Mouse (Mus musculus) embryo, embryonic 10 days (tissue): ENCODE measurements around the gene Ube2e1.

Source experiments
- DNase-seq: peaks from one replicate; pipeline ENCODE4 v3.0.0-alpha.2; 2015; ENCODE audit warnings: low spot score

The Ube2e1 gene

DNA sequence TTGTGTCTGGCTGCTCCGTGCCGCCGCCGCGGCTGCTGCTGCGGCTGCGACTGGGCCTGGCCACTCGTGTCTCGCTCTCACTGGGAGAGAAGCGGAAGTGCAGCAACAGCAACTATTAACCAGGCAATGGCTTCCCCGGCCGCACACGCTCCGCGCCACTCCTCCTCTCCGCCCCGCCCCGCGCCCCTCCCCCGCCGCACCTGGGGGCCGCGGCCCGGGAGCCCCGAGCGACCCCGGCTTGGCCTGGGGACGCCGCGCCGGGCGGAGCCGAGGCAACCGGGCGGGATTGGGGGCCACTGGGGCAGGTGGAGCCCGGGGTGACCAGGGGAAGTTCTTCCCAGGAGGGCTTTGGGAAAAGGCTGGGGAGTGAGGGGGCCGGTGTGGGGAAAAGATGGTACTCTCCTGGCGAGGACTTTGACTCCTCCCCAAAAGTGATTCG is at the start of gene Ube2e1:
Ube2e1 (minus strand) TSS at position 167 of the 439 bp plus-strand sequence.
- DNase-seq, result peak; percentile 80

- DNase-seq, result no peak
Observed at GRCm38 (mm10) chr14:18379841-18380240, 48.2 kb upstream of the Ube2e1 start.

DNA sequence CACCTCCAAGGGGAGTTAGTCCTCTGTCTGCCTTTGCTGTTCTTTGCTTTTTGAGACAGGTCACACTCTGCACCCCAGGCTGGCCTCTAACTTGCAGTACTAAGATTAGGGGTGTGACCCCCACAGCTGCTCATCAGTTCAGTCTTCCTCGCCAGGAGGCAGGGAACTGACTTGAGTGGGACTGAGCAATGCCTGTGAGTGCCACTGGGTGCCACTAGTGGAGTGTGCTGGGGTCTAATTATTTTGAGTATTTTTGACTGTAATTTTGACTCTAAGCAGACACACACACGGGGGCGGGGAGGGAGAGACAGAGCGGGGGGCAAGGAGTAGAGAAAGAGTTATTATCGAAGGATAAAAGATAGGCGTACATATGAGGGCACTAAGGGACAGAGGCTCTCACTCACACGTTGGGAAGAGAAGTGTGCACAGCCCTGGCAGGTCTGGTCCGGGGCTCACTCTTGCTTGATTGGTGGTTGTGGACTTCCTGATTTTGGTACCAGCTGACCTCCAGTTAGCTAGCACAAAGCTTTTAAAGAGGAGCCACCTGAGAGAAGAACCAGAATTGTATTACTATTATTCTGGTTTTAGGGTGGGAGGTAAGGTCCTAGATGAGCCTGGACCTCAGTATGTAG is 46.4 kb upstream of the Ube2e1 start:
- DNase-seq, result no peak

GRCm38 (mm10) chr14:18376206-18376605 is 44.5 kb upstream of the Ube2e1 start:
- no peak for DNase-seq

DNA sequence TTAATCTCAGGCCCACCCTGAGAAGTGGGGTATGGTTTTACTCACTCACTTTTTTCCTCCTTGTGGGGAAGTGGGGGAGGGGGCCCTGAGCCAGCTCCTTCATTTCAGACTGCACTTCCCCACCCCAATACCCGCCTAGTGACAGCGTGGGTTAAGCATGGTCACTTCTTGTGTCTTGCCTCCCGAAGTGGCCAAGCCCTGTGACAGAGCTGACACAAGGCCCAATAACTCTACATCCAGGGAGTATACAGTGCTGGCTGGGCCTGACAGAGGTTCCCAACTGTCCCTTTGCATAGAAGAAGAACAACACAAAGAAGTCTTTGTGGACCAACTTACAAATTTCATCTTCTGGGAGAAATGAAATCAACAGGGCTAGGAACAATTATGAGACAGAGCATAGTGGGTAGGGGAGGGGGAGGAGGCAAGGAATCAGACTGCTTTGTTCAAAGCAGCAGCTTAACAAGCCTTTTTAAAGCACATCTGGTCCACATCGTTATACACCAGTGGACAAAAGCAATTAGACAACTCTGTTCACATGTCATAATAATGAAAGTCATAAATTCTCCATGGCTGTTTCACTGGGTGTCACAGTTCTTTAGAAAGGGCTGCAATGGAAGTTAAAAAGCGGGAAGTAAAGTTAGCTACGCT is 42.2 kb upstream of the Ube2e1 start:
- no peak for DNase-seq

- no peak for DNase-seq
Observed at GRCm38 (mm10) chr14:18372761-18373610, 41.3 kb upstream of the Ube2e1 start.

DNA sequence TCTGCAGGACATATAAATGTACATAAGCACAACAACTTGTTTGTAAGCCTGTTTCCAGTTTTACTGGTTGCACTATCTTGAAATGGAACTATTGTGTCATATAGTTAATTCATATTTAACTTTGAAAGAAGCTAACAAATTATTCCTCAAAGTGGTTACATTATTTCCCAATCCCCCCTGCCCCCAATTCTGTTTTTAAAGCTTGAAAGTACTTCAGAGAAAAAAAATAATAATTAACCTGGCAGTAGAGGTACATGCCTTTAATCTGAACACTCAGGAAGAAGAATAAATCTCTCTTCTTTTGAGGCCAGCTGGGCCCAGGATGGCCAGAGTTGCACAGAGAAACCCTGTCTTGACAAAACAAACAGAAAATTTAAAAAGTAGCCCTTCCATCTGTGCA is 37.4 kb upstream of the Ube2e1 start:
- no peak for DNase-seq

- peak; percentile 20 for DNase-seq
Observed at GRCm38 (mm10) chr14:18367025-18367424, 35.4 kb upstream of the Ube2e1 start.

- no peak for DNase-seq
Observed at GRCm38 (mm10) chr14:18364321-18364720, 32.7 kb upstream of the Ube2e1 start.

DNA sequence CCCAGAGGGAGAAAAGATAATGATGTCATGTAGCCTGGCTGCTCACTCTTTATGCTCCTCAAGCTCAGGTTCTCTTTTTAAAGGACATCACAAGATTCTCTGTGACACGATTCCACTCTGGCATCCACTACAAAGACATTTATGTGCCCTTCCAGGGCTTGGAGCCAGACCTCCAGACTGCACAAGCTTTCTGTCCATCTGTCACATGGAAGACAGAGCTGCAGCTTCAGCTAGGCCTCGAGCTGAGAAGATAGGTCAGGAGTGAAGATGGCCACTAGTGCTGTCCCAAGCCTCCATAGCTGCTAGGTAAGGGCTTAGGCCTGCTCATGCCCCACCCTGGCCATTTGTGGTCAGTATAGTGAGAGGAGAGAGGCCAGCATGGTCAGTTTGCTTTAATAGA is 24.8 kb upstream of the Ube2e1 start:
- no peak for DNase-seq

GRCm38 (mm10) chr14:18355514-18356190 is 24.0 kb upstream of the Ube2e1 start:
- DNase-seq, result no peak

GRCm38 (mm10) chr14:18353525-18353924 is 21.9 kb upstream of the Ube2e1 start:
- no peak for DNase-seq

DNA sequence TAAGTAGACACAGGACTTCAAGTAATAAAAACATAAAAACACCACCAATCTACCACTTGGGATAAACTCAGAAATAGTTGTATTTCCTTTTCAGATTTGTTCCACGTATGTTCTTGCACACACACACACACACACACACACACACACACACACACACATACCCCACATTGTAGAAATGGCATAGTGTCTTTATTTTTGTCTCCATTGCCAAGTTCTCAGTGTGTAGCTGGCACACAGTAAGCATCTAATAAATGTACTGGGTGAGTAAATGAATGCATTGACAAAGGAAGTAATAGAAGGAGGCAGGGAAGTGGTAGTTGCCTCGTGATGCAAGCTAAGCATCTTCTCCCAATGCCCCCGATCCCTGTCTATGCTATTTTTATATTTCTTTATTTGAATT is 21.3 kb upstream of the Ube2e1 start:
- no peak for DNase-seq

DNA sequence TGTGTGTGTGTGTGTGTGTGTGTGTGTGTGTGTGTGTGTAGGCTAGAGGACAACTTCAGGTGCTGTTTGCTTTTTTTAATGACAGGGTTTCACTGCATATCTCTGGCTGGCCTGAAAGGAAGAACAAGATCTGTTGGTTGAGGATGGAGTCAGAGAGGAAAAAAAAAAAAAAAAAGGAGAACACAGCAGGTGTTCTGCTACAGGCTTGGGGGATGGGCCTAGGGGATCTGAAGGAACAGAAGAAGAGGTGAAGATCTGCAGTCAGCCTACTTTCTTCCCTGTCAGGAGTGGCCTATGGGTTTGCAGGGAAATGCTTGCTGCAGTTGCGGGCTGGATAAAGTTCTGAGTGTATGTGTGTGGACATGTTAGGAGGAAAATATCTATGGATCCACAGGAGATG is 19.0 kb upstream of the Ube2e1 start:
- DNase-seq, result no peak

DNA sequence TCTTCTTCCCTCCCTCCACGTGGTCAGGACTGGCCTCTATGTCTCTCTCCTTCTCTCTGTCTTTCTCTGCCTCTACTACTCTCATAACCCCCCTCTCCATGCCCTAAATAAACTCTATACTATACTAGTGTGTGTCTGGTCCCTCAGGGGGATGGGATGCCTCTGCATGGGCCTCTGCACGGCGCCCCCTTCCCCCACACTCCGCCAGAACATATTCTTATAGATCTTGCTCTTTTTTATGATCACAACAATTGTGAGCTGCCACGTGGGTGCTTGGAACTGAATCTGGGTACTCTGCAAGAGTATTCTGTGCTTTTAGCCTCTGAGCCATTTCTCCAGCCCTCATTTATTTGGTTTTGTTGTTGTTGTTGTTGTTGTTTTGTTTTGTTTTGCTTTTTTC is 18.2 kb upstream of the Ube2e1 start:
- DNase-seq, result no peak

DNA sequence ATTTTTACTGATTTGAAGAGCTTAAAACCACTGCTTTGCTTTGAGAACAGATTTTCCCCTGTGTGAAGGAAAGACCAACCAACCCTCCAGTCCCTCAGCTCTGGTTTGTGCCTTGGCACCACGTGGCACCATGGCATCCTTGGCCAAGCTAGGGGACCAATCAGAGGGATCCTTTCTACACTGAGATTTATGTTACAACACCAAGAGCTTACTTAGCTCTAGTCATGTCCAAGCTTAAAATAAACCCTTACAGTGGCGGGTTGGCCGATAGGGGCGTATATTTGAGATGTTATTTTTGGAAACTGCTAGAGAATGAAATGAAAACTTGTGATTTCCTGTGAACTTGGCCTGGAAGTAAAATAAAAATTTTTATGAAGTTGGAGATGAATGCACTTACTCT is 11.9 kb upstream of the Ube2e1 start:
- DNase-seq, result no peak

DNA sequence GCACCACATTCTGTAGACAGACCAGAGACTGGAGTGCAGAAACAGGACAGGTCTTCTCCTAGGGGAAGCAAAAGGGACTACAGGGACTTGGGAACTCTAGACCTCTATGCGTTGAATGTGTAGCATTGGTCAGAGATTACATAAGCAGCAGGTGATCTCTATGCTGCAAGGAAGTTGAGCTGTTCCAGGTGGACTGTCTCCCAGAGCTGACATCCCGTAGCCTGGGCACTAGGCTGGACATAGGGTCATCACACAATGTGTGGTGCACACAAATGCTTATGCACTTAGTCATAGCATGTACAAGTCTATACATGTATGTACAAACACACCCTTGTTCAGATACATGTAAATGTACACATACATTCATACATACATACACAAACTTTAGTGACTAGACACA is 11.1 kb upstream of the Ube2e1 start:
- DNase-seq, result no peak

GRCm38 (mm10) chr14:18341088-18341487 is 9.4 kb upstream of the Ube2e1 start:
- DNase-seq, result no peak

DNA sequence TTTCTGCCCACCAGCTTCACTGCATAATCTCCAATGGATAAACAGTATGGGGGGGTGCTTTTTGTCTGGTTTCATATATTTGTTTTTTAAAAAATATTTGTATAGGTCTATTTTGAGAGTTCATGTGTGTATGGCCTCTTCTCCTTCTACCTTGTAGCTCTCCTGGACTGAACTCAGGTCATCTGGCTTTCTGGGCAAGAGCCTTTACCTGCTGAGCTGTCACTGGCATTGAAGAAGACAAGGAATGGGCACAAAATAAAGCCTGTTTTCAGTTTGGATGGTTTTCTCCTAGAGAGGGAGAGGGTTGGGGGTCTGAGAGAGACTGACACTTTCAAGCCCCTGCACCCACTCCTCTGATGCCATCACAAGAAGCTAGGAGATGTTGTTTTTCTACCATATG is 4.4 kb upstream of the Ube2e1 start:
- DNase-seq, result no peak

GRCm38 (mm10) chr14:18330789-18331692 is 618 bp downstream of the Ube2e1 start:
- peak; percentile 54 for DNase-seq

- DNase-seq, result peak; percentile 77
Observed at GRCm38 (mm10) chr14:18326968-18327672, 4.5 kb downstream of the Ube2e1 start.
